Comparison of ENCODE assay signal across 20 mouse cellular contexts in the genomic region with DNA sequence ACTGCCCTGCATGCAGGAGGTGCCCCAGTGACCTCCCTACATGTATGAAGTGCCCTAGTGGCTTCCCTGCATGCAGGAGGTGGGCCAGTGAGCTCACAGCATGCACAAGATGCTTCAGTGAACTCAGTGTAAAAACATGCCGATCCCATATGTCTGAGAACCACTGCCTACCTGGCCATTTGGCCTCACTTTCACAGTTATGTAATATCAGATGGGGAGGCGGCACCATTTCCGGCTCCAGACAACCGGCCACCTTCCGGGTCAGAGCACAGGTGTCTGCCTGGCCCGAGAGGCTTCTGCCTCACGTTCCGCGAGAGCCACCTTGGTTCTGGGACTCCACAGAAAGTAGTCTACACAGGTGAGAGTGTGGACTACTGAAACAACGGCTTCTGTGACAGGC.
"Had no signal": no experiment of that assay in that cellular context is flagged by ENCODE, and none has a peak within 500 bp of the region (broad histone marks: within the 10 kb centered on the region; RNA-seq: fewer than 3 reads in every experiment).

No protein-coding gene starts in this region.

- DNase-seq: kidney, postnatal 14 days; kidney, postnatal 4 days; liver, postnatal 0 days; lung, embryonic 14.5 days; right cerebral cortex, adult 18-20 months; right cerebral cortex, postnatal 14 days; right cerebral cortex, postnatal 4 days; thymus, adult 2 months; thymus, postnatal 14 days; thymus, postnatal 4 days had no signal

- ATAC-seq: liver, postnatal 0 days; lung, postnatal 0 days; midbrain, embryonic 15.5 days had no signal

- H3K36me3 ChIP-seq: limb, embryonic 12.5 days; limb, embryonic 15.5 days; midbrain, embryonic 12.5 days; midbrain, embryonic 15.5 days; neural tube, embryonic 12.5 days; neural tube, embryonic 15.5 days had no signal

- H3K27ac ChIP-seq: limb, embryonic 12.5 days; limb, embryonic 15.5 days; liver, embryonic 14.5 days; macrophage; midbrain, embryonic 12.5 days; midbrain, embryonic 15.5 days; neural tube, embryonic 12.5 days; neural tube, embryonic 15.5 days; stomach, postnatal 0 days had no signal

- H3K27me3 ChIP-seq: limb, embryonic 12.5 days; limb, embryonic 15.5 days; midbrain, embryonic 12.5 days; midbrain, embryonic 15.5 days; neural tube, embryonic 12.5 days; neural tube, embryonic 15.5 days had no signal

- H3K4me1 ChIP-seq: limb, embryonic 12.5 days; limb, embryonic 15.5 days; midbrain, embryonic 12.5 days; midbrain, embryonic 15.5 days; neural tube, embryonic 12.5 days; neural tube, embryonic 15.5 days had no signal

- H3K9me3 ChIP-seq: limb, embryonic 12.5 days; limb, embryonic 15.5 days; midbrain, embryonic 12.5 days; midbrain, embryonic 15.5 days; neural tube, embryonic 12.5 days; neural tube, embryonic 15.5 days had no signal

- H3K4me3 ChIP-seq: limb, embryonic 12.5 days; limb, embryonic 15.5 days; midbrain, embryonic 12.5 days; midbrain, embryonic 15.5 days; neural tube, embryonic 12.5 days; neural tube, embryonic 15.5 days had no signal
